Mouse (Mus musculus): Measurements from ENCODE around the gene Muc4.

DNA sequence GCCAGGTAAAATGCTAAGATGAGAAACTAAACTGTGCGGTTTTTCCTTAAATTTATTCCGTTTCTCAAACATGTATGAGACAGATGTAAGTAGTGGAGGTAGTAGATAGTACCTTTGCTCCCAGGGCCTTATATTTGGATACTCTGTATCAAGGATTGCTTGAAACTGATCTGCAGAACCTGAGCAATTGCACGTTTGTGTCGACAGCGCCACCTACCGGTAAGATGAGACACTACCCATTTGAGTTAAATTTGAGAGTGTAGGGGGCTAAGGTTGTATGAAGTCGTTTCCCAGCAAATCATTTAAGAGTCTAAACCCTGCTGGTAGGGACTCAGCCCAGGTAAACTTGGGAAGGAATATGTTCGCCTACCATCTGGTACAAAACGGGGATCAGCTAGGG lies 46.2 kb upstream of the Muc4 start:
- TF ChIP-seq CTCF (IDR thresholded peaks at IDR 0.05; ENCODE audit: extremely low read depth, insufficient read depth, low read length) (peak; percentile 92), POLR2A (IDR thresholded peaks at IDR 0.05; ENCODE audit: extremely low read depth, insufficient read depth, low read length) (no peak)

All from cortical plate, adult 2 months (tissue).